Mouse (Mus musculus) heart, adult 8-10 months (tissue): ENCODE measurements around the gene Ttll11. TPM values are rescaled to one million over a fixed set of nuclear protein-coding genes. Genes with fewer than 3 reads are reported as not detected.

Source experiments
- DNase-seq: peaks from one replicate; pipeline ENCODE4 v3.0.0; 2022; ENCODE audit warnings: low spot score
- total RNA-seq, 4 experiments: library from RNA; stranded (reverse); gene quantifications; 2 replicates each; pipeline ENCODE4 v1.2.4; 2022

Ttll11 gene
- total RNA-seq, 4 experiments from 2014 or later: 1.5 to 2.7 (median 1.8) TPM

GRCm38 (mm10) chr2:35768538-35769238 lies 211.0 kb downstream of the Ttll11 start:
- no peak for DNase-seq

GRCm38 (mm10) chr2:35767834-35768537 lies 211.7 kb downstream of the Ttll11 start:
- no peak for DNase-seq

- no peak for DNase-seq
Measured at GRCm38 (mm10) chr2:35764328-35764727, 215.4 kb downstream of the Ttll11 start.

GRCm38 (mm10) chr2:35763818-35764217 lies 215.9 kb downstream of the Ttll11 start:
- DNase-seq: no peak

GRCm38 (mm10) chr2:35761458-35761857 lies 218.3 kb downstream of the Ttll11 start:
- no peak for DNase-seq

GRCm38 (mm10) chr2:35760867-35761266 lies 218.8 kb downstream of the Ttll11 start:
- no peak for DNase-seq

GRCm38 (mm10) chr2:35760352-35760751 lies 219.4 kb downstream of the Ttll11 start:
- no peak for DNase-seq

GRCm38 (mm10) chr2:35756467-35756866 lies 223.2 kb downstream of the Ttll11 start:
- peak; percentile 31 for DNase-seq

GRCm38 (mm10) chr2:35751781-35752505 lies 227.8 kb downstream of the Ttll11 start:
- no peak for DNase-seq

- no peak for DNase-seq
Measured at GRCm38 (mm10) chr2:35750533-35751141, 229.1 kb downstream of the Ttll11 start.

- DNase-seq: no peak
Measured at GRCm38 (mm10) chr2:35747371-35748035, 232.2 kb downstream of the Ttll11 start.

GRCm38 (mm10) chr2:35746638-35747037 lies 233.1 kb downstream of the Ttll11 start:
- DNase-seq: no peak

GRCm38 (mm10) chr2:35745876-35746275 lies 233.8 kb downstream of the Ttll11 start:
- DNase-seq: no peak

GRCm38 (mm10) chr2:35739669-35740254 lies 240.0 kb downstream of the Ttll11 start:
- DNase-seq: no peak

- no peak for DNase-seq
Measured at GRCm38 (mm10) chr2:35737467-35738027, 242.2 kb downstream of the Ttll11 start.

- no peak for DNase-seq
Measured at GRCm38 (mm10) chr2:35736061-35736460, 243.7 kb downstream of the Ttll11 start.

GRCm38 (mm10) chr2:35735001-35735400 lies 244.7 kb downstream of the Ttll11 start:
- DNase-seq: no peak

GRCm38 (mm10) chr2:35731671-35732449 lies 247.9 kb downstream of the Ttll11 start:
- DNase-seq: no peak

GRCm38 (mm10) chr2:35729077-35730065 lies 250.3 kb downstream of the Ttll11 start:
- peak; percentile 77 for DNase-seq
